Mouse (Mus musculus) granulocyte monocyte progenitor cell, adult 5-6 weeks (primary cell): ENCODE data around the gene Zfp821. TPM values are rescaled to one million over a fixed set of nuclear protein-coding genes. Genes with fewer than 3 reads are reported as not detected.

Experiments used
- total RNA-seq, 2 experiments: library from RNA; stranded (forward) in 1 of 2; stranded (reverse) in 1 of 2; fragments of 200-712, 200-1000 nt in 1 of 2; fragments of >200 nt in 1 of 2; fragmentation: Nextera tagmentation in 1 of 2; gene quantifications; 2 replicates each; pipeline ENCODE4 v1.2.3; 2014 to 2017

Gene Zfp821
- total RNA-seq, 2 experiments from 2014 or later, result 4.7 to 6.9 TPM

Other genes with a start within 250 kb of the Zfp821 start
- gene Pmfbp1, start 211.5 kb upstream of the Zfp821 start, total RNA-seq (2014; fragmentation: Nextera tagmentation), result not detected in 2 replicates
- not detected in 2 replicates for gene Pmfbp1, start 211.5 kb upstream of the Zfp821 start, total RNA-seq (2017)
- gene Dhx38, start 139.7 kb upstream of the Zfp821 start, total RNA-seq (2014; fragmentation: Nextera tagmentation), result 36.1 and 46.0 TPM in 2 replicates
- 65.5 and 67.5 TPM in 2 replicates for gene Dhx38, start 139.7 kb upstream of the Zfp821 start, total RNA-seq (2017)
- gene Txnl4b, start 139.7 kb upstream of the Zfp821 start, total RNA-seq (2014; fragmentation: Nextera tagmentation), result 9.3 and 15.8 TPM in 2 replicates
- gene Txnl4b, start 139.7 kb upstream of the Zfp821 start, total RNA-seq (2017), result 14.0 and 23.0 TPM in 2 replicates
- 206 and 211 TPM in 2 replicates for gene Hp, start 126.4 kb upstream of the Zfp821 start, total RNA-seq (2014; fragmentation: Nextera tagmentation)
- 304 and 315 TPM in 2 replicates for gene Hp, start 126.4 kb upstream of the Zfp821 start, total RNA-seq (2017)
- 23.9 and 30.6 TPM in 2 replicates for gene Dhodh, start 96.9 kb upstream of the Zfp821 start, total RNA-seq (2014; fragmentation: Nextera tagmentation)
- gene Dhodh, start 96.9 kb upstream of the Zfp821 start, total RNA-seq (2017), result 28.2 and 28.7 TPM in 2 replicates
- 0.13 and 2.1 TPM in 2 replicates for gene Pkd1l3, start 91.0 kb upstream of the Zfp821 start, total RNA-seq (2014; fragmentation: Nextera tagmentation)
- gene Pkd1l3, start 91.0 kb upstream of the Zfp821 start, total RNA-seq (2017), result 0.17 and 1.3 TPM in 2 replicates
- 69.5 and 83.8 TPM in 2 replicates for gene Ist1, start 12.3 kb upstream of the Zfp821 start, total RNA-seq (2014; fragmentation: Nextera tagmentation)
- gene Ist1, start 12.3 kb upstream of the Zfp821 start, total RNA-seq (2017), result 76.9 and 82.2 TPM in 2 replicates
- gene Atxn1l, start 32.2 kb downstream of the Zfp821 start, total RNA-seq (2014; fragmentation: Nextera tagmentation), result 12.4 and 16.8 TPM in 2 replicates
- gene Atxn1l, start 32.2 kb downstream of the Zfp821 start, total RNA-seq (2017), result 13.5 and 18.4 TPM in 2 replicates
- 85.2 and 89.6 TPM in 2 replicates for gene Ap1g1, start 73.0 kb downstream of the Zfp821 start, total RNA-seq (2014; fragmentation: Nextera tagmentation)
- gene Ap1g1, start 73.0 kb downstream of the Zfp821 start, total RNA-seq (2017), result 68.4 and 88.4 TPM in 2 replicates
- gene Phlpp2, start 163.0 kb downstream of the Zfp821 start, total RNA-seq (2014; fragmentation: Nextera tagmentation), result 7.6 and 12.6 TPM in 2 replicates
- 8.8 and 9.6 TPM in 2 replicates for gene Phlpp2, start 163.0 kb downstream of the Zfp821 start, total RNA-seq (2017)